Mouse (Mus musculus) 3T3-L1 (cell line): ENCODE measurements around the gene Gm42878.
A peak's percentile ranks its signal among the peaks of the same experiment; 100 is the strongest.

Source experiments
- DNase-seq: peaks from one replicate; pipeline ENCODE4 v3.0.0-alpha.2; 2015; ENCODE audit warnings: low read depth, low spot score

Gm42878 gene

GRCm38 (mm10) chr5:121544910-121545792, at the start of gene Gm42878, which contains the start of gene Adam1a:
Gm42878 (minus strand) TSS chr5:121545482.
Adam1a (minus strand) TSS chr5:121545482.
- peak; percentile 33 for DNase-seq

DNA sequence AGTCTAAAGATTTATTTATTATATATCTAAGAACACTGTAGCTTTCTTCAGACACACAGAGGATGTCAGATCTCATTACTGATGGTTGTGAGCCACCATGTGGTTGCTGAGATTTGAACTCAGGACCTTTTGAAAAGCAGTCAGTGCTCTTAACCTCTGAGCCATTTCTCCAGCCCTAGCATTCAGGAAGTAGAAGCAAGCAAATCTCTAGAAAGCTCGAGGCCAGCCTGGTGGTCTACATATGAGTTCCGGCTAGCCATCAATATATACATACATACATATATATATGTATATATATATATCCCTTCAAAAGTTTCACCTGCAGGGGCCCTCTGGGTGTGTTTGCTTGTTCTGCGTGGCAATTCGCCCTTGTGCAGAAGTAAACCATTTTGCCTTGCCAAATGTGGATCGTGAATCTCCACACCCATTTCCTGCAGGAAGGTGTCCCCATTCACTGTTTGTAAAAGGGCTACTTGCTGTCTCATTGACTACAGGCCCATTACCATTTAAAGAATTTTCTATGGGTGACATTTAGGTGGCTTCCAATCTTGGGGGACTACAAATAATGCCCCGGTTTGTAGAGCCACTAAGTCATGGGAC, 49.5 kb upstream of the Gm42878 start:
- no peak for DNase-seq

DNA sequence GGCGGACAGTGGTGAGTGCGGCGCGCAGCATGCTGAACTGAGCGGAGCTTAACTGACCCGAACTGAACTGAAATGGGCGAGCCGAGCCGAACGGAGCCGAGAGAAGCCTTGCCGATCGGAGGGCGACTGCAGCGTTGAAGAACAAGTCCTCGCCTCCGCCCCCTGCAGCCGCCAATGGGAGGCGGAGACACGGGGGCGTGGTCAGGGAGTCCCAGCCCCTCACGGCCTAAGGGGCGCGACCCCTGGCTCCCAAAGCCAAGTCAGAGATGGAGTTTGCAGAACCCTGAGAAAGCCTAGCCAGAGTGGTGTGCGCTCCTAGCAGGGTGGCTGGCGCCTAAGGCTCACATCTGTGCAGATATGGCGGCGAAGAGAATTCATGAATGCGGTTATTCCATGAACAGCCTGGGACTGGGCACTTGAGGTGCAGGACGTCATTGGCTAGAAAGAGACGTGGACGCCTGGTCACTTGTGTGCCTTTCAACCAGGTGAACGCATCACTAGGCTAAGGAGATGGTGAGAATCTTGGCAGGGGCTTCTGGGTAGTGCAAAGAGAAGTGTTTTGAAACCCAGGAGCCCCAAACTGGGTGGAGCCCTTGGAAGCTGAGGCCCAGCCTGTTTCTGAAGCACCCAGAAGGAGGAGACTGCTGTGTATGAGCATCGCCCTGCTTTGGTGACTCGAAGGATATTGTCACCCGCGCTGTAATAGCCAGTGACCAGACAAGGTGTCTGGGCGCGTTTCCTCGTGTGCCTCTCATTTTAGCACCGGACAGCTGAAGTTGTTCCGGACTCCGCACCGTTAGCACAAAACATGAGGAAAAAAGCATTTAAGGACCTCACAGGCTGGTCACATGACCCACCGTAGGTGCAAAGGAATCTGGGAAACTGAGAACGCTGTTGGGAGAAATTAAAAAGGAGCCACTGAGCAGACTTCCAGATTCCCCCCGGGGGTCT, 48.4 kb upstream of the Gm42878 start, which contains the start of gene Aldh2:
TSS of gene Aldh2 (minus strand) at position 374 of the 951 bp plus-strand sequence.
- DNase-seq: peak; percentile 84

GRCm38 (mm10) chr5:121592816-121593407, 47.6 kb upstream of the Gm42878 start:
- peak; percentile 35 for DNase-seq

- no peak for DNase-seq
Observed at GRCm38 (mm10) chr5:121592064-121592815, 47.0 kb upstream of the Gm42878 start.

DNA sequence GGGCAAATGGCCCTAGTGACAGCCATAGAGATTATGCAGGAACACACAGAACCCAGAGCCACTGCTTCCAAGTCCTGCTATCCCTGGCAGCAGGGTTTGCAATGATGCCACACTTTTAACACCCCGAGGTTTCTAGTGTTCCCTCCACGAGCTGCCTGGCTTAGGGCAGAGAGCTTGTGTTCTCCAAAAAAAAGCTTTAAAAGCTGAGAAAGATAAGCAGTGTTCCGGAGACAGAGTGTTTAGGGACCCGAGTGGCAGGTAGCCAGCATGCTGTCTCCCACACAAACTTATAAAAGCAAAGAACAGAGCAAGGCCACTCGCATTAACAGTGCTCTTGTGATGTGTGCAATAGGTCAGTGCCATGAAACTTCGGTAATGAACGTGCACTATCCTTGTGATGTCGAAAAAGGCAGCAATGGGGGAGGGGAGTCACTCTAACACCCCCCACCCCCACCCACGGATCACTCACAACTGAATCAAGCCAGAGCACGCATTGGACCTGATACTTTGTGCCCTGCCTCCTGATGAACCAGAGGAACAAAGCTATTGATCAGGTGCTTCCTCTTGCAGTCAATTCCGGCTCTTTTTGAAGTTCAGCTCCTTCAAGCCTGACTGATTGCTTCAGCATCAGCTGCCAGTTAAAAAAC, 46.3 kb upstream of the Gm42878 start:
- DNase-seq: no peak

DNA sequence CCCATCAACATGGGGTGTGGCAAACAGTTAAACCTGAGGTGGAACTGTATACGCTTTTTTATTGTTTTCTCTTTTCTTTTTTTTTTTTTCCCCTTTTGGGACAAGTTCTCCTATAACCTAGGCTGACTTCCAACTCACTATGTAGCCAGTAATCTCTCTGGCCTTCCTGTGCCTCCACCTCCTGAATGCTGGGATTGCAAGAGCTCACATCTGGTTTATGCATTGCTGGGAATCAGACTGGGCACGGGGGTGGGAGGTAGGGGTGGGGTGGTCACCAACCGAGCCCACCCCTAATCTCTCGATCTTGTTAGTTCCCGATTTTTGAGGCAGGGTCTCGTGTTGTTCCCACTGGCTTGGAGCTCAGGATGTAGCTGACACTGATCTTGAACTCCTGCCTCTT, 44.6 kb upstream of the Gm42878 start:
- DNase-seq: no peak

GRCm38 (mm10) chr5:121586400-121587039, 41.2 kb upstream of the Gm42878 start:
- peak; percentile 9 for DNase-seq

GRCm38 (mm10) chr5:121585699-121586098, 40.4 kb upstream of the Gm42878 start:
- DNase-seq: no peak

GRCm38 (mm10) chr5:121585005-121585404, 39.7 kb upstream of the Gm42878 start:
- peak; percentile 27 for DNase-seq

DNA sequence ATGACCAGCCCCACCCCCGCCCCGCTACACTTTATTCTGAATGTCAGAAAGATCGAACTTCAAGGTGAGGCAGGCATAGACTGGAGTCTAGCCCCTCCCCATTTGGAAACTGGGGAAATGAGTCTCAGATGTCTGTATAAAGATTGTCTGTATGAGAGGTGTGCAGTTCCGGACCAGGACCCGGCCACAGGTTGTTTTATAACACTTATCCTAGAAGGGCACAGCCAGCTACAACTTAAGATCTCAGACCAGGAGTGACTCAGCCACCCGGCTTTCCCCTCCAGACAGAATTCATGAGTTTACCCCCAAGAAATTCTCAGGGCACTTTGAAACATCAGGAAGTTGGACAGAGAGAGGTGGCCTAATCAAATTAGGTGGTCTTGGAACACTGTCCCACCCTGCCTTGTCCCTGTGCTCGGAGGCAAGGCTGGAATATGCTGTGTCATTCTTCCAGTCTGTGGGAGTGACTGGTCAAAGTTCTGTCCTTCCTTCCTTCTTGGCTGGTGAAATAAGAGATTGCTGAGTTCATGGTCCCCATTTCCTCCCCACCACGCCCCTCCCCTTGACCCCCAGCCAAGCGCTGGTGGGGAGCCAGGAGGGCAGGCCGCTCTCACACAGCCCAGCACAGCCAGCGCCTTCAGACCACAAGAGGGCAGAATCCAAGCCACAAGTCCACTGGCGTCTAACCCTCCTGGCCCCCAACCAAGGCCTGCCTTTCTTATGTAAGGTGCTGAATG, 38.7 kb upstream of the Gm42878 start:
- peak; percentile 98 for DNase-seq

DNA sequence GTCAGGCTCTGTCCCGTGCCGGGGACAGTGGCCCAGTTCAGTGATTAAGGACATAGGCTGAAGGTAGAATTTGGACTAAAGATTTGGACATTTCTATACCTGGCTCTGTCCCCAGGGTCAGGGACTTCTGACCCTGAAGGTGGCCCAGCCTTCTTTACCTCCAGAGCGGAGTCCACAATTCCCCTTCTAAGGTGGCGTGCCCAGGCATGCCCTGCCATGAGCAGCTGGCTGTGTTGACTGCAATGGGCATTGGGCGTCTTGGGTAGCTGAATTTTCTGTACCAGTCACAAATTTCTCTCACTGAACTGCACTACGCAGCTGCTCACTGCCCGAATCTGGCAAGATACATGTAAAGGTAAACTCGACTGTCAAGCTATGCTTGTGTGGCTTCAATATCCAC, 36.7 kb upstream of the Gm42878 start:
- no peak for DNase-seq

DNA sequence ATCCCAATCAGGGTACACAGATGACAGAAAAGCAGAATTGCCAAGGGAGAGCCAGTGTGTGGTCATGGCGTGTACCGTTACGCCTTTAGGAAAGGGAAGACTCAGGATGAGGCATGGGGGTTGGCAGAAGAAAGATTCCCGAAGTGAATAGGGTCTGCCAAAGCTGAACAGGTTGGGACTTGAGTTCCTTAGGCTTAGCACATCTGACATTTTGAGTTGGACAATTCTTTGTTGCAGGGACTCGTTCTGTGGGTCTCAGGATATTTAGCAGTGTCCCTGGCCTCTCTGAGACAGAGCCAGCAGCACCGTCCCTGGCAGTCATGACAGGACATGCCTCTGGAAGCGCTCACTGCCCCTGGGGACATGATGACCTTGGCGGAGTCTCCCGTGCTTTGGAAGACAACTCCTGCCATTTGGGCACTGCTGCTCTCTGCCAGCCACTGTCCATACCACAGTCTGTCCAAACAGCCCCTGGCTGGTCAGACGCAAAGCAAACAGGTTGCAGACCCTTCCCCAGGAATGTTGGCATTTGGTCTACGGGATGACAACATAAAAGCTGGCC, 31.7 kb upstream of the Gm42878 start:
- no peak for DNase-seq

- DNase-seq: no peak
Observed at GRCm38 (mm10) chr5:121575867-121576266, 30.6 kb upstream of the Gm42878 start.

- no peak for DNase-seq
Observed at GRCm38 (mm10) chr5:121574145-121574544, 28.9 kb upstream of the Gm42878 start.

GRCm38 (mm10) chr5:121570787-121571186, 25.5 kb upstream of the Gm42878 start:
- DNase-seq: no peak

DNA sequence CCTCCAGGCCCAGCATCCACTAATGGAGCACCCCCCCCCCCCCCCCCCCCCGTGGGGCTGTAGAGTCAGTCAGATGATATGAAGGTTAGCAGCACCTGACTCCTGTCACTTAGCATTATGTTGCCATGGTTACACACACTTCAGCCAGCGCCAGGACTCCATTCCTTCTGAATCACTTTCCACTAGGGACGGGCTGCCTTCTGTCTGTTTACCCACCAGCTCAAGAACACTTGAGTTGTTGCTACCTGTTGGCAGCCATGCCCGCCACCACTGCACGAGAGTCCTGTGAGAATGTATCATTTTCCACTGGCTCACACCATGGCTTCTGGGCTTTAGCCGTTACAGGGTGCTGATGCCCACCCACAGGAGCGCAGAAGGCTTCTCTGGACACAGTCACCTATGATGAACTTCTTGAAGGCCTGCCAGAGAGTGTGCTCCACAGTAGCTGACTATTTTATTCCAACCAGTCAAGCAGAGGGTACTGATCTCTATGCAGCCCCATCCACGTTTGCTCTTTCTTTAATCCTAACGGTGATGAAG, 24.7 kb upstream of the Gm42878 start:
- DNase-seq: no peak

- no peak for DNase-seq
Observed at GRCm38 (mm10) chr5:121566035-121566681, 20.9 kb upstream of the Gm42878 start.
